Mouse (Mus musculus): ENCODE results near the gene Wnt4. TPM values are rescaled to one million over a fixed set of nuclear protein-coding genes. Genes with fewer than 3 reads are reported as not detected.

Gene Wnt4
- total RNA-seq, 1 experiment, result 4.0 TPM

DNA sequence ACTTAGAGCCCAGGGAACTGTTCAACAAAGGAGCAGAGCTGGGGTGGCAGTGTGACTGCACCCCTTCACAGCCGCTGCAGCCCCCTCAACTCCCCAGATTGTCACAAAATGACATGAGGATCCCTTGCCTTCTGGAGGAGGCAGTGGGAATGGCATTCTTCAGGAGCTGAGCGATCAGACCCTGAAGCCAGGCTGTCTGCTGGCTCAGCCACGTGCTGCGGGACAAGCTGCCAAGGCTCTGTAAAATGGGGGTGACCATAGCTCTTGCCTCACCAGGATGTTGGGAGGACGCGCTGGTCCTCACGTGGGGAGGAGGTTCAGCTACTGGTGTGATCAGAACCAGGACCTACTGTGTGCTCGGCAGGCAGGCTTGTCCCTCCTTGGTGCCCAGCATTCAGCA, 17.7 kb downstream of the Wnt4 start:
- in situ Hi-C loops (cut with MboI; ENCODE audit: low sequenced_read_pairs in 2 of 2, unreplicated experiment in 2 of 2), result loop anchor here in 1 of 2 experiments (25.0 kb wide), 1 partner anchor 208 kb away; no protein-coding TSS in a partner anchor
- TF ChIP-seq HCFC1 (IDR thresholded peaks at IDR 0.05; ENCODE audit: borderline replicate concordance, insufficient read depth, low read length) (no peak), CHD2 (IDR thresholded peaks at IDR 0.05; ENCODE audit: low read depth, low read length) (no peak), ZNF384 (IDR thresholded peaks at IDR 0.05; ENCODE audit: low read depth, low read length) (no peak), ZC3H11A (IDR thresholded peaks at IDR 0.05; ENCODE audit: borderline replicate concordance, low read depth, low read length) (no peak), MAFK (IDR thresholded peaks at IDR 0.05; ENCODE audit: insufficient read depth, low read depth, low read length) (no peak)
- no peak for DNase-seq (ENCODE audit: low read depth, low spot score)
- no peak overlapping the region for H3K27ac ChIP-seq (ENCODE audit: insufficient read depth, low read depth, low read length, poor library complexity, severe bottlenecking)
- 0 out of 4 replicates have a peak, but pooled peaks cover 0 to 2% of the 10 kb centered on the region in 2 experiments for H3K4me1 ChIP-seq (ENCODE audit: control insufficient read depth in 2 of 2, insufficient read depth in 2 of 2, low read length in 2 of 2, poor library complexity in 1 of 2)
- no peak overlapping the region for H3K4me3 ChIP-seq (ENCODE audit: insufficient read depth in 1 of 2, low read depth in 1 of 2, low read length in 2 of 2, poor library complexity in 1 of 2, severe bottlenecking in 1 of 2)
- no peaks in the 10 kb centered on the region for H3K9me3 ChIP-seq (ENCODE audit: control insufficient read depth, insufficient read depth, low read depth, low read length)
- H3K36me3 ChIP-seq (ENCODE audit: control insufficient read depth, insufficient read depth, low read length, poor library complexity, severe bottlenecking), result no peaks in the 10 kb centered on the region
- H3K9ac ChIP-seq (ENCODE audit: insufficient read depth, low read depth, low read length, poor library complexity, severe bottlenecking), result no peak overlapping the region

DNA sequence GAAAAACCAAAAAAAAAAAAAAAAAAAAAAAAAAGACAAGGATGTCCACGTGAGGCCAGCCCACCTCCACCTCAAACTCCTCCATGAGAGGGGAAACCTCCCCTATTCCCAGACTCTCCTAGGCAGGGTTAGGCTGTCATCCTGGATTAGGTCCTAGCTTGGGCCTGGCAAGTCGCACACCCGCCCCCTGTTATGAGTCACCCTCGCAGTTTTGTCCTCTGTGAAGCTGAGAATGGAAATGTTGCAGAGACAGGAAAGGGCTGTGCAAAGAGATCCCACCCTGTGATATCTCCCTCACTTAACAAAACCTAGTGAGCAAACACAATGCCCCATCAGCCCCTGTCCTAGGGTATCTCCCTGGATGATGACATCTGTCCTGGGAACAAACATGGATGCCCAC, 20.3 kb downstream of the Wnt4 start:
- TF ChIP-seq HCFC1 (IDR thresholded peaks at IDR 0.05; ENCODE audit: borderline replicate concordance, insufficient read depth, low read length), result no peak
- no peak for TF ChIP-seq ZC3H11A (IDR thresholded peaks at IDR 0.05; ENCODE audit: borderline replicate concordance, low read depth, low read length)
- no peak for TF ChIP-seq CHD2 (IDR thresholded peaks at IDR 0.05; ENCODE audit: low read depth, low read length)
- no peak for TF ChIP-seq ZNF384 (IDR thresholded peaks at IDR 0.05; ENCODE audit: low read depth, low read length)
- no peak for TF ChIP-seq MAFK (IDR thresholded peaks at IDR 0.05; ENCODE audit: insufficient read depth, low read depth, low read length)
- in situ Hi-C loops (cut with MboI; ENCODE audit: low sequenced_read_pairs in 2 of 2, unreplicated experiment in 2 of 2), result loop anchor here in 1 of 2 experiments (25.0 kb wide), 1 partner anchor 210 kb away; no protein-coding TSS in a partner anchor
- no peaks in the 10 kb centered on the region for H3K9me3 ChIP-seq (ENCODE audit: control insufficient read depth, insufficient read depth, low read depth, low read length)
- no peaks in the 10 kb centered on the region for H3K36me3 ChIP-seq (ENCODE audit: control insufficient read depth, insufficient read depth, low read length, poor library complexity, severe bottlenecking)
- H3K27ac ChIP-seq (ENCODE audit: insufficient read depth, low read depth, low read length, poor library complexity, severe bottlenecking), result no peak overlapping the region
- 0 out of 4 replicates have a peak, but pooled peaks cover 0 to 2% of the 10 kb centered on the region in 2 experiments for H3K4me1 ChIP-seq (ENCODE audit: control insufficient read depth in 2 of 2, insufficient read depth in 2 of 2, low read length in 2 of 2, poor library complexity in 1 of 2)
- H3K9ac ChIP-seq (ENCODE audit: insufficient read depth, low read depth, low read length, poor library complexity, severe bottlenecking), result no peak overlapping the region
- no peak for DNase-seq (ENCODE audit: low read depth, low spot score)
- no peak overlapping the region for H3K4me3 ChIP-seq (ENCODE audit: insufficient read depth in 1 of 2, low read depth in 1 of 2, low read length in 2 of 2, poor library complexity in 1 of 2, severe bottlenecking in 1 of 2)

DNA sequence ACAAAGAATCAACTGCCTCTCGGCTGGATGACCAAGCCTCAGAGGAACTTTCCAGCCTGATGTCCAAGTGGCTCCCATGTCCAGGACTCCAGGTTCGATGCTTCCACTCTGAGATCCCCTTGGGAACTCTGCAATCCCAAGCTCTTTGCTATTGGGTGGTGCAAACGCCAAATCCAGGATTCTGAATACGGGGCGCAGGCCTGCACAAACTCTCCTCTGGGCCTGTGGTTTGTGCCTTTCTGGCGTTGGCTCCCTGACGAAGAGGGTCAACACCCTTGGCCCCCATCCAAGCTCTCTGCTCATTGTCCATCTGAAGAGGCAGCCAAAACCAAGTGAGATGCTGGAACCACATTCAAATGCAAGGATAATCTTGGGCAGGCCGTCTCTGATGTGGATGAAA, 21.1 kb downstream of the Wnt4 start:
- Histone ChIP-seq H3K36me3 (ENCODE audit: control insufficient read depth, insufficient read depth, low read length, poor library complexity, severe bottlenecking) (no peaks in the 10 kb centered on the region), H3K4me3 (ENCODE audit: insufficient read depth in 1 of 2, low read depth in 1 of 2, low read length in 2 of 2, poor library complexity in 1 of 2, severe bottlenecking in 1 of 2) (no peak overlapping the region), H3K27ac (ENCODE audit: insufficient read depth, low read depth, low read length, poor library complexity, severe bottlenecking) (no peak overlapping the region), H3K9ac (ENCODE audit: insufficient read depth, low read depth, low read length, poor library complexity, severe bottlenecking) (no peak overlapping the region), H3K4me1 (ENCODE audit: control insufficient read depth in 2 of 2, insufficient read depth in 2 of 2, low read length in 2 of 2, poor library complexity in 1 of 2) (0 out of 4 replicates have a peak, but pooled peaks cover 0 to 2% of the 10 kb centered on the region in 2 experiments), H3K9me3 (ENCODE audit: control insufficient read depth, insufficient read depth, low read depth, low read length) (no peaks in the 10 kb centered on the region)
- no peak for TF ChIP-seq ZC3H11A (IDR thresholded peaks at IDR 0.05; ENCODE audit: borderline replicate concordance, low read depth, low read length)
- TF ChIP-seq MAFK (IDR thresholded peaks at IDR 0.05; ENCODE audit: insufficient read depth, low read depth, low read length), result no peak
- TF ChIP-seq HCFC1 (IDR thresholded peaks at IDR 0.05; ENCODE audit: borderline replicate concordance, insufficient read depth, low read length), result no peak
- no peak for TF ChIP-seq ZNF384 (IDR thresholded peaks at IDR 0.05; ENCODE audit: low read depth, low read length)
- no peak for TF ChIP-seq CHD2 (IDR thresholded peaks at IDR 0.05; ENCODE audit: low read depth, low read length)
- in situ Hi-C loops (cut with MboI; ENCODE audit: low sequenced_read_pairs in 2 of 2, unreplicated experiment in 2 of 2), result loop anchor here in 1 of 2 experiments (25.0 kb wide), 1 partner anchor 211 kb away; no protein-coding TSS in a partner anchor
- no peak for DNase-seq (ENCODE audit: low read depth, low spot score)

DNA sequence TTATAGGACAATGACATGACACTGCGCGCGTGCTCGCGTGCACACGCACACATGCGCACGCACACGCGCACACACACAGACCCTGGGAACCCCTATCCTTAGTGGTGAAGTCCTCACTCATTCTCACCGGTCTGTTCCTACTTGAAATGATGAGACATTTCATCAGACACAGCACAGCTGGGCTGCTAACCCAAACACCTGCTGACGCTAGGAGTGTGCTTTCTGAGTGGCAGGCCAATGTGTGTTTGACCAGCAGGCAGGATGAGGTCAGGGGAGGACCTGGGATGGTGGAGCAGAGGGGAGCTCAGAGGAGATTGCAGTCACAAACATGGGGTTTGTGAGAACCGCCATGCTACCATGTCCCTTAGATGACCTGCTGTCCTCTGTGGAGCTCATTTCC, 22.9 kb downstream of the Wnt4 start:
- Histone ChIP-seq H3K36me3 (ENCODE audit: control insufficient read depth, insufficient read depth, low read length, poor library complexity, severe bottlenecking) (no peaks in the 10 kb centered on the region), H3K9ac (ENCODE audit: insufficient read depth, low read depth, low read length, poor library complexity, severe bottlenecking) (no peak overlapping the region), H3K9me3 (ENCODE audit: control insufficient read depth, insufficient read depth, low read depth, low read length) (no peaks in the 10 kb centered on the region), H3K27ac (ENCODE audit: insufficient read depth, low read depth, low read length, poor library complexity, severe bottlenecking) (no peak overlapping the region), H3K4me1 (ENCODE audit: control insufficient read depth in 2 of 2, insufficient read depth in 2 of 2, low read length in 2 of 2, poor library complexity in 1 of 2) (0 out of 4 replicates have a peak, but pooled peaks cover 0 to 2% of the 10 kb centered on the region in 2 experiments), H3K4me3 (ENCODE audit: insufficient read depth in 1 of 2, low read depth in 1 of 2, low read length in 2 of 2, poor library complexity in 1 of 2, severe bottlenecking in 1 of 2) (no peak overlapping the region)
- TF ChIP-seq ZC3H11A (IDR thresholded peaks at IDR 0.05; ENCODE audit: borderline replicate concordance, low read depth, low read length) (no peak), MAFK (IDR thresholded peaks at IDR 0.05; ENCODE audit: insufficient read depth, low read depth, low read length) (no peak), ZNF384 (IDR thresholded peaks at IDR 0.05; ENCODE audit: low read depth, low read length) (no peak), HCFC1 (IDR thresholded peaks at IDR 0.05; ENCODE audit: borderline replicate concordance, insufficient read depth, low read length) (no peak), CHD2 (IDR thresholded peaks at IDR 0.05; ENCODE audit: low read depth, low read length) (no peak)
- in situ Hi-C loops (cut with MboI; ENCODE audit: low sequenced_read_pairs in 2 of 2, unreplicated experiment in 2 of 2), result no loop called here
- no peak for DNase-seq (ENCODE audit: low read depth, low spot score)
